Mouse (Mus musculus) gastrocnemius, adult 2 months (tissue): ENCODE data around the gene Zfp628. TPM values are rescaled to one million over a fixed set of nuclear protein-coding genes. Genes with fewer than 3 reads are reported as not detected.
A peak's percentile ranks its signal among the peaks of the same experiment; 100 is the strongest.

ENCODE experiments used
- DNase-seq: peaks from one replicate; pipeline ENCODE4 v3.0.0; 2022
- H3K27ac ChIP-seq: fragments of 200-600 bp; 2 replicates; pipeline ENCODE4 v1.8.1; 2022; ENCODE audit warnings: mild to moderate bottlenecking
- H3K4me3 ChIP-seq: fragments of 200-600 bp; 2 replicates; pipeline ENCODE4 v1.8.1; 2022; ENCODE audit warnings: mild to moderate bottlenecking, moderate library complexity
- CTCF ChIP-seq: fragments of 200-600 bp; IDR thresholded peaks from 2 replicates; pipeline ENCODE4 v1.8.1; 2022; ENCODE audit warnings: antibody characterized with exemption, mild to moderate bottlenecking, moderate library complexity
- intact Hi-C: fragments of 180-260 bp; cut with DNase I; formaldehyde crosslinking; loops from one replicate; pipeline ENCODE4 v1.15.1; 2025
- total RNA-seq, 2 experiments: library from RNA; stranded (reverse); gene quantifications; 2 replicates each; pipeline ENCODE4 v1.2.3; 2021

Gene Zfp628
- total RNA-seq, 2 experiments from 2014 or later = 8.5 to 10.7 TPM

- DNase-seq = peak; percentile 63
Observed at GRCm38 (mm10) chr7:4899649-4900522, 15.1 kb upstream of the Zfp628 start.

GRCm38 (mm10) chr7:4900523-4900851, 14.5 kb upstream of the Zfp628 start:
- Histone ChIP-seq H3K4me3 (peak overlapping the region; percentile 68), H3K27ac (peak overlapping the region; percentile 77)
- DNase-seq = no peak
- no peak for TF ChIP-seq CTCF
- intact Hi-C loops = no loop called here

More at GRCm38 (mm10) chr7:4899649-4900522, 15.1 kb upstream of the Zfp628 start:
- TF ChIP-seq CTCF = no peak
- peak overlapping the region; percentile 77 for H3K27ac ChIP-seq
- intact Hi-C loops = no loop called here
- H3K4me3 ChIP-seq = peak overlapping the region; percentile 68

- TF ChIP-seq CTCF = peak; percentile 56
- H3K27ac ChIP-seq = peak overlapping the region; percentile 77; the same call in 1 of the 2 replicates
- intact Hi-C loops = no loop called here
- H3K4me3 ChIP-seq = peak overlapping the region; percentile 68
- peak; percentile 43 for DNase-seq
Observed at GRCm38 (mm10) chr7:4901171-4901570, 13.8 kb upstream of the Zfp628 start.

GRCm38 (mm10) chr7:4902404-4902803, 12.6 kb upstream of the Zfp628 start:
- no peak overlapping the region for H3K27ac ChIP-seq
- no peak for DNase-seq
- TF ChIP-seq CTCF = no peak
- no peak overlapping the region for H3K4me3 ChIP-seq
- intact Hi-C loops = no loop called here

- no peak for DNase-seq
- Histone ChIP-seq H3K4me3 (no peak within 1 kb of the TSS), H3K27ac (no peak within 1 kb of the TSS)
- no peak for TF ChIP-seq CTCF
- intact Hi-C loops = no loop called here
Observed at GRCm38 (mm10) chr7:4906466-4906950, 8.5 kb upstream of the Zfp628 start, which contains the start of gene Gm36210. Gene Gm36210 (minus strand): TSS chr7:4906516.

- TF ChIP-seq CTCF = peak; percentile 67
- DNase-seq = peak; percentile 69
- intact Hi-C loops = no loop called here
- Histone ChIP-seq H3K27ac (no peak overlapping the region; the same call in 1 of the 2 replicates), H3K4me3 (no peak overlapping the region)
Observed at GRCm38 (mm10) chr7:4911561-4911960, 3.5 kb upstream of the Zfp628 start.

- H3K4me3 ChIP-seq = no peak overlapping the region
- DNase-seq = no peak
- TF ChIP-seq CTCF = no peak
- intact Hi-C loops = no loop called here
- H3K27ac ChIP-seq = no peak overlapping the region
Observed at GRCm38 (mm10) chr7:4912248-4912647, 2.8 kb upstream of the Zfp628 start.

- Histone ChIP-seq H3K27ac (peak overlapping the region; percentile 99), H3K4me3 (peak overlapping the region; percentile 96)
- DNase-seq = no peak
- TF ChIP-seq CTCF = no peak
- intact Hi-C loops = loop anchor here (2.0 to 5.0 kb wide), 3 partner anchors 25 to 104 kb away; partner anchors contain the start of genes Isoc2a and Ube2s
Observed at GRCm38 (mm10) chr7:4915669-4916416, 826 bp downstream of the Zfp628 start.

GRCm38 (mm10) chr7:4917494-4917893, 2.5 kb downstream of the Zfp628 start:
- no peak for DNase-seq
- Histone ChIP-seq H3K4me3 (no peak overlapping the region), H3K27ac (no peak overlapping the region)
- no peak for TF ChIP-seq CTCF
- intact Hi-C loops = loop anchor here (5.0 kb wide), 1 partner anchor 105 kb away; the partner anchor contains the start of gene Ube2s

- no peak overlapping the region for H3K4me3 ChIP-seq
- intact Hi-C loops = loop anchor here (5.0 kb wide), 1 partner anchor 106 kb away; the partner anchor contains the start of gene Ube2s
- TF ChIP-seq CTCF = no peak
- H3K27ac ChIP-seq = no peak overlapping the region
- DNase-seq = no peak
Observed at GRCm38 (mm10) chr7:4918681-4919080, 3.7 kb downstream of the Zfp628 start.

GRCm38 (mm10) chr7:4919096-4919495, 4.1 kb downstream of the Zfp628 start:
- no peak for TF ChIP-seq CTCF
- no peak overlapping the region for H3K4me3 ChIP-seq
- DNase-seq = no peak
- intact Hi-C loops = loop anchor here (5.0 kb wide), 1 partner anchor 107 kb away; the partner anchor contains the start of gene Ube2s
- no peak overlapping the region for H3K27ac ChIP-seq

GRCm38 (mm10) chr7:4919971-4920370, 5.0 kb downstream of the Zfp628 start:
- intact Hi-C loops = loop anchor here (5.0 kb wide), 1 partner anchor 108 kb away; the partner anchor contains the start of gene Ube2s

More at GRCm38 (mm10) chr7:4919971-4920370, 5.0 kb downstream of the Zfp628 start:
- H3K4me3 ChIP-seq = no peak overlapping the region
- no peak for TF ChIP-seq CTCF
- H3K27ac ChIP-seq = no peak overlapping the region
- DNase-seq = no peak
